Mouse (Mus musculus): ENCODE results near the gene Aoc3.
"Not testable (repeated sequence)": the region's sequence is repeated elsewhere in the genome, so short reads cannot be mapped to it uniquely, and the experiment has no call there.

The Aoc3 gene

GRCm38 (mm10) chr11:101328941-101329635 is 1.3 kb upstream of the Aoc3 start:
- no peak for DNase-seq (ENCODE audit: low spot score in 2 of 2)

DNA sequence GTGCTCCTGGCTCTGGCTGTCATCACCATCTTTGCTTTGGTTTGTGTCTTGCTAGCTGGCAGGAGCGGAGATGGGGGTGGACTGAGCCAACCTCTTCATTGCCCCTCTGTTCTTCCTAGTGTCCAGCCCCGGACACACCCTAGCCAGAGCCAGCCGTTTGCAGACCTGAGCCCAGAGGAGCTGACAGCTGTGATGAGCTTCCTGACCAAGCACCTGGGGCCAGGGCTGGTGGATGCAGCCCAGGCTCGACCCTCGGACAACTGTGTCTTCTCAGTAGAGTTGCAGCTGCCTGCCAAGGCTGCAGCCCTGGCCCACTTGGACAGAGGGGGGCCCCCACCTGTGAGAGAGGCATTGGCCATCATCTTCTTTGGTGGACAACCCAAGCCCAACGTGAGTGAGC is 556 bp downstream of the Aoc3 start:
- DNase-seq (ENCODE audit: low spot score in 2 of 2): not testable (repeated sequence)

GRCm38 (mm10) chr11:101332537-101332936 is 2.1 kb downstream of the Aoc3 start:
- DNase-seq (ENCODE audit: low spot score in 2 of 2): no peak

- no peak for DNase-seq (ENCODE audit: low spot score in 2 of 2)
These were observed 3.6 kb downstream of the Aoc3 start for GRCm38 (mm10) chr11:101334023-101334422.

- no peak for DNase-seq (ENCODE audit: low spot score in 2 of 2)
These were observed 4.1 kb downstream of the Aoc3 start for GRCm38 (mm10) chr11:101334516-101334915.

GRCm38 (mm10) chr11:101335685-101336084 is 5.3 kb downstream of the Aoc3 start:
- DNase-seq (ENCODE audit: low spot score in 2 of 2): no peak

DNA sequence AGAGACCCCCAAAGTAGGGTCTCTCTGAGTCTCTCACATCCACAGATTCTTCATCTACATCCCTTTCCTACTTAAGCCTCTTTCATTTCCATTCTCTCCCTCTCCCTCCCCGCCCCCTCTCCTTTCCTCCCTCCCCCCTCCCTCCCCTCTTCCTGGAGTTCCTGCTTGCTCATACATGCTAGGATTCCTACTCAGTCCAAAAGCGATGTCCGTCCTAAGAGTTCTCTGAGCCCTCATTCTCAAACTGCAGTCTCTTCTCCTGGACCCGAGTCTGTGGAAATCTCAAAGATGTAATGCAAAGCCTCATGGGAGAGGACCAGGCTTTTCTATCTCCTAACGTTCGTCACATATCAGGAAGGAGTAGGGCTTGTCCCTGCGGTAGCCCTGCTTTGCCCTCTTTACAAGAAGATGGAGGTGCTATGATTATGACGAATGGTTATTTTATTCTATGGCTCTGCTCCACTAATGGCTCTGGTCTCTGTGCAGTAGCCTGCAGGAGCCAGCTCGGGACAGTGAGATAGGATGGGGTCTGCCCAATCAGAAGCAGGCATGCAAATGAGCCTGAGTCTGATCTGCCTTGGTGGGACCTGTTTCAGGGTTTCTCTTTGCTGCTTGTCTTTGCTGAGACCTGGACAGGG is 7.8 kb downstream of the Aoc3 start:
- DNase-seq (ENCODE audit: low spot score in 2 of 2): no peak

DNA sequence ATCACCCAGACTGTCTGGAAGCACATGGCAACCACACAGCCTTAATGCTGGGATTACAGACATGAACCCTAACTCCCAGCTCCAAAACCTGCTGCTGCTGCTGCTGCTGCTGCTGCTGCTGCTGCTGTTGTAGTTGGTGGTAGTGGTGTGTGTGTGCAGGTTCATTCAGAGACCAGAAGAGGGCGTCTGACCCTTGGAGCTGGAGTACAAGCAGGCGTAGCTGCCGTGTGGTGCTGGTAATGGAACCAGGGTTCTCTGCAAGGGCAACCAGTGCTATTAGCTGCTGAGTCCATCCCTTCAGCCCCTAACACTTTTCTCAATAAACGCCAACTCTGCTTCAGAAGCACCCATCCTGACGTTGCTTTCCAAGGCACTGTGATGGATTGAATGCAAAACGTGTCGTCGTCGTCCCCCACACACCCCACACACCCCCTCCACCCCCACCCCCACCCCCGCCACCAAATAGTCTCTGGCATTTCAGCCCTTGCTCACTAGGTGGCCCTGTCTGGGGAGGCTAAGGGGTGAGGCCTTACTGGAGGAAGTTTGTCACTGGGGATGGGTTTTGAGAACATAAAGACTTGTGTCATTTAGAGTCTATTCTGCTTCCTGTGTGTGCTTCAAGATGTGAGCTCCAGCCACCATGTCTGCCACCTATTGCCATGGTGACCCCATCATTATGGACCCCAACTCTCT is 16.8 kb downstream of the Aoc3 start:
- DNase-seq (ENCODE audit: low spot score in 2 of 2): no peak

DNA sequence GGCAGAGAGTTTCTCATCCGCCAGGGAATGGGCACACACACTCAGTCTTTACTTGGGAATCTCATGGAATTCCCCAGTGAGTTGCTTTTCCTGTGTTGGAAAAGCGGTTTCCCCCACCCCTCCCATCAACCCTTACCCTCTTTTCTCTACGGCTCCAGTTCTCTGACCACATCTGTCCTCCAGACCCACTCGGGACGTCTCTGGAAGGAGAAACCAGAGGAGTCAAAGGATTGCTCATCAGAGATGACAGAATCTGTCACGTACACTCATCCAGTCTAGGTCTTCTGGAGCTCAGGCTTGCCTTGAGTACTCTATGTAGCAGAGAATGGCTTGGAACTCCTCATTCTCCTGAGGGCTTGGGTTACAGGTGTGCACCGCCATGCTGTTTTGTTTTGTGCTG is 18.4 kb downstream of the Aoc3 start:
- no peak for DNase-seq (ENCODE audit: low spot score in 2 of 2)

DNA sequence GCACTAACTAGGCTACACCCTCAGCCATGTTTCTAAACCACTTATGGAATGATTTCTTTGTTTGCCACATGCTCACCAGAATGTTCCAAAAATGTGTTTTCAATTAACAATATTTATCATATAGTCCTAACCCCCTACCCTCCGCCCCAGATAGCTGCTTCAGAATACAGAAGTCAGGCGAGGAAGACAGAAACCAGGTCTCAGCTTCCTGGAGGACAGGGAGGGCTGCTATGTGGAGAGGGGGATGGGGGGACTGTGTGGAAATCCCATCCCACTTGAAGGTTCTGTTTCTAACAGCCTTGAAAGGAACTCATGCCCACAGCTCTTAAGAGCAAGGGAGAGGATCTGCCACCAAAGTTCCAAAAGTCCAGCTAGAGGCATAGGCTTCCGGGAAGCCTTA is 18.8 kb downstream of the Aoc3 start:
- DNase-seq (ENCODE audit: low spot score in 2 of 2): no peak

GRCm38 (mm10) chr11:101351100-101351720 is 20.8 kb downstream of the Aoc3 start:
- DNase-seq (ENCODE audit: low spot score in 2 of 2): no peak

- DNase-seq (ENCODE audit: low spot score in 2 of 2): no peak
These were observed 21.3 kb downstream of the Aoc3 start for GRCm38 (mm10) chr11:101351721-101352111.

GRCm38 (mm10) chr11:101353436-101353835 is 23.0 kb downstream of the Aoc3 start:
- DNase-seq (ENCODE audit: low spot score in 2 of 2): no peak

DNA sequence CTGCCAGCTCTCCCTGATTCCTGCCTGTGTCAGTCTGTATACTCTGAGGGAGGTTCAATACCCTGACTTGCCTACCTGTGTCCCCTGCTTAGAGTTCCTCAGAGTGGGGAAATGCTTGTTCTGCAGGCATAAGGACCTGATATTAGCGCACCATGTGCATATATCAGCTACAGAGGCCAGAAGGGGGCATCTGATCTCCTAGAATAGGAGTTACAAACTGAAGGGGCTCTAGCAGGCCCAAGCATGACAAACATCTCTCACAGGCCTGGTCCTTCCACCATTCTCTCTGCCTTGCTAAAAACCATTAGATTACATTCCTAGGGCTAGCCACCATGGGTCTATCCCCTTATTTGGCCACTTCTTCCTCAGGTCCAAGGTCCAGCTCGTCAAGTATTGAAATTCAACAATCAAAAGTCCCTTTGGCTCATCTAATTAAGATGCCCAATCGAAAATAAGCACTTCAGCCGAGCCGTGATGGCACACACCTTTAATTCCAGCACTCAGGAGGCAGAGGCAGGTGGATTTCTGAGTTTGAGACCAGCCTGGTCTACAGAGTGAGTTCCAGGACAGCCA is 24.1 kb downstream of the Aoc3 start:
- DNase-seq (ENCODE audit: low spot score in 2 of 2): no peak

DNA sequence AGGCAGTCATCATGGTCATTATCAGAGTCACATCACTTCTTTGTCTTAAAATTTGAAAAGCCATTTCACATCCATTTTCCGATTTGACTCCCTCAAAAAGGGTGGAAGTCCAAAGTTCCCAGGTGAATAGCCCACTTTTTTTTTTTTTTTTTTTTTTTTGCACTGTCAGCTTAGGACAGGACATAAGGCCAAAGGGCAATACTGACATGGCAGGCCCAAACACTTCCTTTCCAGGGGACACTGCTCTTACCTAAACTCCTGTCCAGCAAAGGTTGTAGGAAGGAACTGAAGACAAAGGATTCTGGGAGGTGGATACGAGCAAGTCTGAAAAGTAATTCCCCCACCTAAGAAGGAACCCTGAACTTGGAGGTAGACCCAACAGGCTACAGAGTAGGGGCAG is 25.5 kb downstream of the Aoc3 start:
- DNase-seq (ENCODE audit: low spot score in 2 of 2): no peak

- no peak for DNase-seq (ENCODE audit: low spot score in 2 of 2)
These were observed 27.2 kb downstream of the Aoc3 start for GRCm38 (mm10) chr11:101357505-101358182.

DNA sequence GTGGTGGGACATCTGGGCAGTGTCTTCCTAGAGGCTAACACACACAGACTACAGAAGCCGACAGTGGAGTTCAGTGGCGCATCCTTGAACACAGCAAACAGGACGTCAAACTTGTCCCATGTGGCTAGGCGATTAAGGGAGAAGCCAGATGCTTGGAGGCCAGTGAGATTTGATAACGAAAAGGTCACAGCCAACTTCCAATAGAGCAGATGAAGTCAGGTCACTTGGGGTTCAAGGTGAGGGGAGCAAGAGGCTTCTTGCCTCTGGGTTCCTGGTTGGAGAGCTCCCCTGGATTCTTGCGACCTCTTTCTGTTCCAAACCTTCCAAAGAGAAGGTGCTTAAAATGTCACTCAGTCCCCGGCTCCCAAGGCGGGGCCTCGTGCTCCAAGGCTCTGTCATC is 29.4 kb downstream of the Aoc3 start:
- no peak for DNase-seq (ENCODE audit: low spot score in 2 of 2)

DNA sequence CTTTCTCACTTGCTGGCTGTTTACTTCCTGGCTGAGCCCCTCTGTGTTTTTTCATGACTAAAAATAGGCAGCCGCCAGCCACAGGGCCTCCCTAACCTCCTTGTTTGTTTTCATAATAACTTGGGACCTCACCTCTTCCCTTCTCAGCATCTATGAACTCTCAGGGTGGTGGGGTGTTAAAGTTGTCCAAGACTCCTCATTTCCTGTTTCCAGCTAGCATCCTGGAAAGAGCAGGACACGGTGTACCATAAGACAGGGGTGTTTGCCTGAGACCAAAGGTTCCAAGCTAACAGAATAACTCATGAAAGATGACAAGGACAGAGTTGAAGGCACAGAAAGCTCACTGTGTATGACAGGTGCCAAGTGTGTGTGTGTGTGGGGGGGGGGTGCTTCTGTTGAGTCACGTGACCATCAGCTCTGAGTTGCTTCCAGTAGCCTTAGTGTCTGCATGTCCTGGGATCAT is 30.3 kb downstream of the Aoc3 start:
- DNase-seq (ENCODE audit: low spot score in 2 of 2): no peak

DNA sequence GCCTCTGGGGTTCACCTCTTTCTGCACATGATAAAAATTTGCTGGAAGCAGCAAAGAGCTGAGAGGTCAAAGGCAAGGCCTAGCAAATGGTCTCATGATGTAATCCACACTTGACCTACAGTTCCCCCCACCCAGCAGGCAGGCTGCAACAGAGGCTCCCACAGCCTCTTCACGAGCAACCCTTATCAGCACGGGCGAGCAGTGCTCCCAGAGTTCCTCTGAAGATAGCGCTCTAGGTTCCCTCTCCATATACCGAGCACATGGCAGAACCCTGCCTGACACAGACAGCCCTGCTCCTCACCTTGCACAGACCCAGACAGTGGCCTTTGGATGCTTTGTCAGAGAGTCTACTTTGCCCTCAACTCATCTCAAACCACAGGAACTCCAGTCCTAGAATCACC is 34.1 kb downstream of the Aoc3 start:
- DNase-seq (ENCODE audit: low spot score in 2 of 2): no peak

DNA sequence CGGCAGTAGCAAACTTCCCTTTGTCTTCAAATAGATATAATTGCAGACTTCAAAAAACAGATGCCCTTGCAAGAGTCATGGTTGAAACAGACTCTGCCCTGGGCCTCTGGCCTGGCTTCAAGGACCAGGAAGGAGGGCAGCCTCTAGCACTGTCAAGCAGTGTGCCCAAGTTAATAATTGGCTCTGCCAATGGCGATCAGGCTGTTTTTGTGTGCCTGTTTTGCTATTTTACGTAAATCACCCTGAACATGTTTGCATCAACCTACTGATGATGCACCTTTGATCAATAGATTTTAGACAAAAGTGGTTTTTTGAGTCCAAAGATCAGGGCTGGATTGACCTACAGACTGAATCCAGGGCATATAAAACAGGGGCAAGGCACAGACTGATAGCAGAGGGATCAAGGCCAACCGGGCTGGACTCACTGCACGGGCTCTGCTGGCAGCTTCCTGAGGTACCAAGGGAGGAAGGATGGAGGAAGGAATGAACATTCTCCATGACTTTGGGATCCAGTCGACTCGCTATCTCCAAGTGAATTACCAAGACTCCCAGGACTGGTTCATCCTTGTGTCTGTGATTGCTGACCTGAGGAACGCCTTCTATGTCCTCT is 37.0 kb downstream of the Aoc3 start, which contains the start of gene G6pc:
TSS of gene G6pc (plus strand) at position 236 of the 610 bp plus-strand sequence.
- DNase-seq (ENCODE audit: low spot score in 2 of 2): no peak

- no peak for DNase-seq (ENCODE audit: low spot score in 2 of 2)
These were observed 39.7 kb downstream of the Aoc3 start for GRCm38 (mm10) chr11:101370141-101370540.

Measured in cerebellum, postnatal 4 days (tissue).